Mouse (Mus musculus) testis, adult 2 months (tissue): Measurements from ENCODE around the gene Fastkd3.

Experiments
- CTCF ChIP-seq: fragments of 200-500 bp; IDR thresholded peaks from 2 replicates; pipeline ENCODE4 v1.5.1; 2012; ENCODE audit warnings: low read depth, mild to moderate bottlenecking, inconsistent platforms, low read length, moderate library complexity; ENCODE audit not compliant: control insufficient read depth, insufficient read depth, insufficient replicate concordance
- POLR2A ChIP-seq: fragments of 200-500 bp; IDR thresholded peaks from 2 replicates; pipeline ENCODE4 v1.6.1; 2012; ENCODE audit warnings: low read depth, mild to moderate bottlenecking, inconsistent platforms, low read length, moderate library complexity; ENCODE audit not compliant: control insufficient read depth

GRCm38 (mm10) chr13:68601184-68601583 is 19.1 kb downstream of the Fastkd3 start:
- TF ChIP-seq CTCF, result no peak
- TF ChIP-seq POLR2A, result no peak
